Mouse (Mus musculus) gastrocnemius, postnatal 4 days (tissue): ENCODE measurements around the gene Becn1. TPM values are rescaled to one million over a fixed set of nuclear protein-coding genes. Genes with fewer than 3 reads are reported as not detected.

Experiments
- DNase-seq, 2 experiments: peaks; one replicate each; pipeline ENCODE4 v3.0.0; 2021 to 2022; ENCODE audit warnings: low spot score in 2 of 2, mixed read lengths in 2 of 2
- total RNA-seq, 2 experiments: library from RNA; stranded (reverse); gene quantifications; 2 replicates each; pipeline ENCODE4 v1.2.3; 2021

Gene Becn1
- total RNA-seq, 2 experiments from 2014 or later: 82.5 to 86.9 TPM

- peak; percentile 58 to 78 for DNase-seq
Observed at GRCm38 (mm10) chr11:101245855-101246701, 56.0 kb downstream of the Becn1 start, which contains the start of gene Ramp2. Gene Ramp2 (plus strand): TSS chr11:101246028.

DNA sequence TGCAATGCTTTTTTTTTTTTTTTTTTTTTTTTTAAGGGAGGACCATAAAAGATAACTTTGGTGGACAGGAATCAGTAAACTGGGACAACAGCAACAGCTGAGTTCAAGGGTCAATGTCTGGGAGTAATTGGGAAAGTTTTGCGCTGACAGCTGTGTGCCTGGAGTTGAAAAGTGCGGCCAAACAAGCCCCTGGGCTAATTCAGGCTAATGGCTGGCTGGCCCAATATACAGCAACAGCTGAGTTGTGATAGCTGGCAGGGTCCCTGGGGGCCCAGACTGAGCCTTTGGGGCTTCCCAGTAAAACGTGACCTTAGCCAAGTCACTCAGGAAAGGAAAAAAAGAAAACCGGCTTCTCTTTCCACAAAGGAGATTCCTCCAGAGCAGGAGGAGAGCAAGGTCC is 57.0 kb downstream of the Becn1 start:
- DNase-seq: peak in 1 of 2 experiments; percentile 65

- peak in 1 of 2 experiments; percentile 40 for DNase-seq
Observed at GRCm38 (mm10) chr11:101238071-101238647, 63.9 kb downstream of the Becn1 start.

DNA sequence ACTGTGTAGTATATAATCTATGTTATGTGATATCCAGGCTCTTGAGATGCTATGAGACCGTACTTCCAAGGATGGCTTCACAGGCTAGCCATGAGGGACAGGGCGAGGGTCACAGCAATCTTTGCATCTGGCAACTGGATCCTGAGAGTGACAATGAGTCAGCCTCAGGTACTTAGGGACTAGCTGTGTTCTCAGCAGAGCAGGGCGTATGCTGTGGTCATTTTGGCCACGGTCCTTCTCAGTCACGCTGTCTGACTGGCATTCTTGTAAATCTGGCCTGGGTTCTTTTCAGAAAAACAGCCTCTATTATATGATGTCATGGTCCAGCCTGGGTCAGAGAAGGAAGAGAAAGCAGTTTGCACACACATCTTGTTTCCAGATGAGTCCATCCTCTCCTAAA is 65.3 kb downstream of the Becn1 start:
- no peak for DNase-seq

Other genes starting within 250 kb of the Becn1 start
- gene Naglu, start 232.3 kb downstream of the Becn1 start, total RNA-seq: 10 to 100 TPM; 11.4 to 12.8 TPM
- under 1 TPM; 0.20 to 0.21 TPM for gene Hsd17b1, start 223.9 kb downstream of the Becn1 start, total RNA-seq
- 10 to 100 TPM; 15.1 to 17.8 TPM for gene Coasy, start 219.7 kb downstream of the Becn1 start, total RNA-seq
- gene Mlx, start 215.0 kb downstream of the Becn1 start, total RNA-seq: 10 to 100 TPM; 13.1 to 13.4 TPM
- 1 to 10 TPM; 4.9 to 6.2 TPM for gene Psmc3ip, start 206.8 kb downstream of the Becn1 start, total RNA-seq
- 10 to 100 TPM; 41.6 to 42.9 TPM for gene Retreg3, start 182.4 kb downstream of the Becn1 start, total RNA-seq
- gene Tubg1, start 182.3 kb downstream of the Becn1 start, total RNA-seq: 10 to 100 TPM; 39.3 to 42.1 TPM
- gene Tubg2, start 146.4 kb downstream of the Becn1 start, total RNA-seq: 1 to 10 TPM; 6.8 TPM
- 1 to 10 TPM; 3.2 to 4.1 TPM for gene Cntnap1, start 131.8 kb downstream of the Becn1 start, total RNA-seq
- gene Plekhh3, start 130.9 kb downstream of the Becn1 start, total RNA-seq: 10 to 100 TPM; 39.5 to 41.4 TPM
- gene Ccr10, start 126.8 kb downstream of the Becn1 start, total RNA-seq: under 1 TPM; 0.36 to 0.37 TPM
- gene Ezh1, start 75.8 kb downstream of the Becn1 start, total RNA-seq: 10 to 100 TPM; 19.3 to 24.6 TPM
- gene Ramp2, start 56.3 kb downstream of the Becn1 start, total RNA-seq: 10 to 100 TPM; 82.6 to 85.8 TPM
- 10 to 100 TPM; 48.6 to 48.8 TPM for gene Vps25, start 48.6 kb downstream of the Becn1 start, total RNA-seq
- 1 to 10 TPM in 1 of 2 experiments, under 1 TPM in 1; 0.83 to 1.7 TPM for gene Wnk4, start 41.7 kb downstream of the Becn1 start, total RNA-seq
- under 1 TPM; 0.32 to 0.39 TPM for gene Cntd1, start 23.3 kb downstream of the Becn1 start, total RNA-seq
- 10 to 100 TPM; 59.8 to 71.2 TPM for gene Coa3, start 23.2 kb downstream of the Becn1 start, total RNA-seq
- gene Psme3, start 13.9 kb upstream of the Becn1 start, total RNA-seq: 10 to 100 TPM; 62.6 to 84.7 TPM
- gene Aoc2, start 22.8 kb upstream of the Becn1 start, total RNA-seq: 1 to 10 TPM; 2.8 to 3.0 TPM
- 10 to 100 TPM; 47.2 to 49.8 TPM for gene Aoc3, start 28.3 kb upstream of the Becn1 start, total RNA-seq
- under 1 TPM in 1 of 2 experiments, not detected in 1; 0.47 TPM for gene G6pc, start 65.3 kb upstream of the Becn1 start, total RNA-seq
- gene Aarsd1, start 115.3 kb upstream of the Becn1 start, total RNA-seq: 10 to 100 TPM; 15.6 to 20.3 TPM
- gene Gm27029, start 122.5 kb upstream of the Becn1 start, total RNA-seq: 1 to 10 TPM; 4.5 to 7.3 TPM
- 1 to 10 TPM; 8.6 to 9.5 TPM for gene Rundc1, start 122.8 kb upstream of the Becn1 start, total RNA-seq
- 10 to 100 TPM; 56.2 to 80.9 TPM for gene Ptges3l, start 123.0 kb upstream of the Becn1 start, total RNA-seq
- 10 to 100 TPM; 81.3 to 87.8 TPM for gene Rpl27, start 140.0 kb upstream of the Becn1 start, total RNA-seq
- gene Ifi35, start 146.1 kb upstream of the Becn1 start, total RNA-seq: 1 to 10 TPM; 8.0 to 8.9 TPM
- 1 to 10 TPM; 8.1 to 8.3 TPM for gene Rnd2, start 162.7 kb upstream of the Becn1 start, total RNA-seq
- 10 to 100 TPM; 72.6 to 79.3 TPM for gene Vat1, start 163.9 kb upstream of the Becn1 start, total RNA-seq
- gene Brca1, start 249.7 kb upstream of the Becn1 start, total RNA-seq: 1 to 10 TPM; 7.3 to 9.2 TPM
- 100 to 1,000 TPM in 1 of 2 experiments, 10 to 100 TPM in 1; 93.3 to 134 TPM for gene Nbr1, start 249.9 kb upstream of the Becn1 start, total RNA-seq